Mouse (Mus musculus) limb, embryonic 15.5 days (tissue): Measurements from ENCODE around the gene Dntt. TPM values are rescaled to one million over a fixed set of nuclear protein-coding genes. Genes with fewer than 3 reads are reported as not detected.
A peak's percentile ranks its signal among the peaks of the same experiment; 100 is the strongest.

ENCODE experiments used
- ATAC-seq: fragments of 200-750 bp; cut with Nextera tagmentation; 2 replicates; pipeline ENCODE4 v1.8.0; 2017; ENCODE audit warnings: low read depth, moderate TSS enrichment; ENCODE audit not compliant: insufficient number of reproducible peaks, low FRiP score, low TSS enrichment
- H3K27ac ChIP-seq: fragments of 300-500 bp; sonication (generic); 2 replicates; pipeline ENCODE4 v1.5.1; 2015; ENCODE audit warnings: moderate library complexity, mild to moderate bottlenecking, inconsistent platforms
- H3K27me3 ChIP-seq: fragments of 300-500 bp; sonication (generic); 2 replicates; pipeline ENCODE4 v1.6.1; 2015; ENCODE audit warnings: inconsistent platforms
- H3K36me3 ChIP-seq: fragments of 300-500 bp; sonication (generic); 2 replicates; pipeline ENCODE4 v1.6.1; 2015; ENCODE audit warnings: inconsistent platforms
- H3K4me1 ChIP-seq: fragments of 300-500 bp; sonication (generic); 2 replicates; pipeline ENCODE4 v1.6.1; 2015; ENCODE audit warnings: inconsistent platforms
- H3K4me2 ChIP-seq: fragments of 300-500 bp; sonication (generic); 2 replicates; pipeline ENCODE4 v1.6.1; 2015; ENCODE audit warnings: mild to moderate bottlenecking, inconsistent platforms
- H3K4me3 ChIP-seq: fragments of 300-500 bp; sonication (generic); 2 replicates; pipeline ENCODE4 v1.5.1; 2015; ENCODE audit warnings: mild to moderate bottlenecking, inconsistent platforms
- H3K9ac ChIP-seq: fragments of 300-500 bp; sonication (generic); 2 replicates; pipeline ENCODE4 v1.6.1; 2015; ENCODE audit warnings: inconsistent platforms
- H3K9me3 ChIP-seq: fragments of 300-500 bp; sonication (generic); 2 replicates; pipeline ENCODE4 v1.6.1; 2016; ENCODE audit warnings: inconsistent platforms
- WGBS: fragments of 180-500 bp; shearing (Covaris S2); methylation state at CpG from one replicate; pipeline ENCODE4 v1.1.7; 2015; 5-methylcytosine and 5-hydroxymethylcytosine counted together
- polyA plus RNA-seq: library from polyadenylated mRNA; unstranded; fragments of >200 nt; fragmentation: Nextera tagmentation; extraction: Ambion mirVana; gene quantifications from 2 replicates; pipeline ENCODE4 v1.2.1, GENCODE M21; 2015

Dntt gene
- 0.09 TPM in 1 of 2 replicates, not detected in the other for polyA plus RNA-seq

DNA sequence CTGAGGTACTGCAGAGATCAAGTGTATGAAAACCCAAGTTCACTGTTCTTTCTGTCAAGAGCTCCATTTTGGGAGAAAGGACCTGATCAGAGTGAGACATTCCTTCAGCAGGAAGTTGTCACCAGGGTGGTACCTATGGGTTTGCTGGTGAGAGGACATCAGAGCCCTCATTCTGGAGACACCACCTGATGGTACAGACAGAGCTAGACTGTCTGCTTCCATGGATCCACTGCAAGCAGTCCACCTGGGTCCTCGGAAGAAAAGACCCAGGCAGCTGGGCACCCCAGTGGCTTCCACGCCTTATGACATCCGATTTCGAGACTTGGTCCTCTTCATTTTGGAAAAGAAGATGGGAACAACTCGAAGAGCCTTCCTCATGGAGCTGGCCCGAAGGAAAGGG, at the start of gene Dntt:
TSS of gene Dntt (plus strand) at position 57 of the 400 bp plus-strand sequence.
- Histone ChIP-seq H3K9ac (no peak within 1 kb of the TSS), H3K4me2 (no peak within 1 kb of the TSS), H3K27ac (no peak within 1 kb of the TSS), H3K4me1 (no peaks in the 10 kb centered on the region), H3K36me3 (no peaks in the 10 kb centered on the region), H3K27me3 (no peaks in the 10 kb centered on the region), H3K4me3 (no peak within 1 kb of the TSS), H3K9me3 (no peaks in the 10 kb centered on the region)
- ATAC-seq: no peak
- WGBS: 84% methylated on average over 6 of the region's 6 CpGs

DNA sequence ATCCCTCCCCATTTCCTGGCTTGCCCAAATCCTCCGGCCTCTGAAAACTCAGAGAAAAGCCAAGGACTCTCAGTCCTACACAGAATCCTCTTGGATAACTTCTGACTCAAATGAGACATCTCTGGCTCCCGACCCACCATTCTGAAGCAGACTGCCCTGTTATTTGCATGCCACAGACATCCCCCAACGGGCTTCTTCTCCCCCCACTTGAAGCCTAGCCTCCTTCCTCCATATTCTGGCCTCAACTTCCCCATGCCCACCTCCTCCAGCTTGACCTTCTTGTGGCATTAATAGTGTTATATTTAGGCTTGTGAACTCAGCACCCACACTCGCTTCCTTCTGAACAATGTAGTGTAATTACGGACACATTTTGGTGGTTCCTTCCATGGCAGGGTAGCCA, 48.4 kb upstream of the Dntt start:
- H3K27me3 ChIP-seq: no peaks in the 10 kb centered on the region
- no peaks in the 10 kb centered on the region for H3K36me3 ChIP-seq
- no peak for ATAC-seq
- no peak overlapping the region for H3K9ac ChIP-seq
- WGBS: 74% methylated on average over 5 of the region's 5 CpGs
- H3K4me2 ChIP-seq: no peak overlapping the region
- no peaks in the 10 kb centered on the region for H3K9me3 ChIP-seq
- H3K27ac ChIP-seq: no peak overlapping the region
- H3K4me1 ChIP-seq: no peaks in the 10 kb centered on the region
- no peak overlapping the region for H3K4me3 ChIP-seq

DNA sequence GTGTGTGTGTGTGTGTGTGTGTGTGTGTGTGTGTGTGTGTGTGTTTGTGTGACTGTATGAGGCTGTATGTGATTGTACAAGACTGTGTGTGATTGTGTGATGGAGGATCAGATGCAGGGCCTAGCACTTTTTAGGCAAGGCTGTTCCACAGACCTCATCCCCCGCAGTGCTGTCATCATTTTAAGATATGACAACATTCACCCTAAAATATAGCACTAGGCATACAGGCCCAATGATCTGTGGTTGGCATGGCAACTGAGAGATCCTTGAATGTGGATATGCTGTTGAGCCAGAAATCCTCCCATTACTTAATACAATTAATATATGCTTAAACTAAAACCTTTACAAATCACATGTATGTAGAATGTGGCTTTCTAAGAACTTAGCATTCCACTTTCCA, 44.5 kb upstream of the Dntt start:
- H3K4me2 ChIP-seq: no peak overlapping the region
- H3K27me3 ChIP-seq: no peaks in the 10 kb centered on the region
- 94% methylated on average over 1 of the region's 1 CpGs for WGBS
- no peak for ATAC-seq
- no peak overlapping the region for H3K27ac ChIP-seq
- H3K4me1 ChIP-seq: no peaks in the 10 kb centered on the region
- no peaks in the 10 kb centered on the region for H3K36me3 ChIP-seq
- no peak overlapping the region for H3K4me3 ChIP-seq
- no peak overlapping the region for H3K9ac ChIP-seq
- H3K9me3 ChIP-seq: no peaks in the 10 kb centered on the region

DNA sequence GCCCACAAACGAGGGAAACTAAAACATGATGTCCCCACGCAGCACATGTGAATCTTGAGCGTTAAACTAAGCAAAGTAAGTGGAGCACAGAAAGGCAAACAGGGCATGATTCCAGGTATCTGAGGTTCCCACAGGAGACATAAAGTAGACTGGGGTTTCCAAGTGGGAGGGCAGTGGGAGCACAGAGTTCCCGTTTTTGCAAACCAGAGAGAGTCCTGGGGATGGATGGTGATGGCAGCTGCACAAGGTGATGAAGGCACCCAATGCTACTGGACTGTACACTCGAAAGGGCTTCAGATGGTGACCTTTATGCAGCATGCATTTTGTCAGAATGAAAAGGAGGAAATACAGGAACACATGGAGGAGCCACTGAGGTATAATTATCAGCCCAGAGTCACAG, 40.2 kb upstream of the Dntt start:
- H3K4me1 ChIP-seq: peaks cover 7% of the 10 kb centered on the region
- no peaks in the 10 kb centered on the region for H3K27me3 ChIP-seq
- no peaks in the 10 kb centered on the region for H3K36me3 ChIP-seq
- H3K27ac ChIP-seq: no peak overlapping the region
- no peak for ATAC-seq
- H3K4me2 ChIP-seq: no peak overlapping the region
- no peak overlapping the region for H3K4me3 ChIP-seq
- H3K9me3 ChIP-seq: no peaks in the 10 kb centered on the region
- WGBS: 72% methylated on average over 5 of the region's 5 CpGs
- H3K9ac ChIP-seq: no peak overlapping the region

DNA sequence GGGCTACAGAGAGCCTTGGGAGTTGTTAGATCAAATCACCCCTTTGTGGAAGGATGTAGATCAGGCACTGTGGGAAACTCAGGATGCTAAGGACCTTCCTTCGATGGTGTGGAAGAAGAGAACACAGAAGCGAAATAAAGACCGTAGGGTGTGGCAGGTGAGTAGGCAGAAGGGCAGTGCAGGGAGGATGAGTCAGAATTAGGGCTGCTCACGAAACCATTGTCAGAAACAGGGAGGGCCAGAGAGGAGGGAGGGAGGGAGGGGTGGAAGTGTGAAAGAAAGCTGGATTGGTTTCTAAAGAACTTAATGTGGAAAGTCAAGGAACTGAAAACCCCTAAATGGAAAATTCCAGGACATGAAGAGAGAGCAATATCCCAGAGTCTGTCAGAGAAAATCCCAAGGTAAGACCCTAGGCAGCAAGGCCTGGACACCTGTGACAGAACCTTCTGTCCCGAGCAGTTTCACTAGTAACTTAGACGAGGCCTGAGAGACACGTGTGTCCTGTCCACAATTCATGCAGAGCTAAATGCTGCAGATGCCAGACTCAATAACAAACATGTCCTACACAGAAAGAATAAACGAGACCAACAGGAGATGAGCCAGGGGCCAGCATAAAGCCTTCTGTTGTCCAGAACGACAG, 39.0 kb upstream of the Dntt start:
- H3K36me3 ChIP-seq: no peaks in the 10 kb centered on the region
- WGBS: 71% methylated on average over 9 of the region's 9 CpGs
- no peaks in the 10 kb centered on the region for H3K9me3 ChIP-seq
- no peak overlapping the region for H3K4me2 ChIP-seq
- no peak overlapping the region for H3K27ac ChIP-seq
- no peaks in the 10 kb centered on the region for H3K27me3 ChIP-seq
- ATAC-seq: no peak
- H3K9ac ChIP-seq: no peak overlapping the region
- H3K4me3 ChIP-seq: no peak overlapping the region
- peaks cover 14% of the 10 kb centered on the region for H3K4me1 ChIP-seq

DNA sequence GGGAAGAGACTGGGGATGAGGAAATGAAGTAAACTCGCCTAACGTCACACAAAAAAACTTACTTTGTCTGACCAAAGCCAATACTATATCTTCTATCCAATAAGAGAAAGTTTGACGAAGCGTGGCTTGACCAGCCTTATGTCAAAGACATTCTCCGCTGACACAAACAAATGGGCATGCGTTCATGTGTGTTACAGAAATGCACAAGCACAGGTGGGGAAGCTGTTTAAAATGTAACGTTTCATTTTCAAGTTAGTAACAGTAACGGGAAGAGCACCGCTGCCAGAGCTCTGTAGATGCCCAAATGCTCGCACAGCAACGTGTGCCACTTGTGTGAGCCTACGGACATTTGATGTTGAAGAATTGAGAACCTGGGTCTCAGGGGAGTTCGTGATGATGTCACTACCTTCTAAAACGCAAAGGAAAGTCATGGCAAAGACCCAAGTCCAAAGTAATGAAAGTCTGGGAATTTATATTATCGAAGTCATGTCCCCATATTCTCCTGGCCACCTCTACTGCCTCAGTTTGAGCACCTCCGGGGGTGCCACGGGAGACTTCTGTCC, 38.2 kb upstream of the Dntt start:
- no peak overlapping the region for H3K4me2 ChIP-seq
- no peak overlapping the region for H3K4me3 ChIP-seq
- no peak overlapping the region for H3K9ac ChIP-seq
- no peak overlapping the region for H3K27ac ChIP-seq
- ATAC-seq: no peak
- no peaks in the 10 kb centered on the region for H3K36me3 ChIP-seq
- peaks cover 21% of the 10 kb centered on the region for H3K4me1 ChIP-seq
- H3K9me3 ChIP-seq: no peaks in the 10 kb centered on the region
- 87% methylated on average over 17 of the region's 17 CpGs for WGBS
- H3K27me3 ChIP-seq: no peaks in the 10 kb centered on the region

DNA sequence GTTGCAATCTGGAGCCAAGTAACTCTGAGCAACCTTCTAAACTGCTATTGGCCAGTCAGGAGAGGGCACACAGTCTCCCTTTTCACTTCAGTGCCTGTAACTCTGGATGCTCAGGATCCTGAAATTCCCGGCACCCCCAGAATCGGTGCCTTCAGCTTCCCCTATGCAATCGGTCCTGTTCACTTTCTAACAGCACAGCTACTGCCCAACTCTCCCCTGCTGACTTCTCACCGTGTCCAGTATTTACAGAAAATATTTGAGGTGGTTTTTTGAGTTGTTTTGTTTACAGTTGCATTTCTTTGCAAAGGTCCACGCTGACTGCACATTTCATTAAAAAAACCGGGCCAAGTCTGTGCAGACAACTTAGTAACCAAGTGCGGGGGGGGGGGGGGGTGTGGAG, 37.4 kb upstream of the Dntt start:
- Histone ChIP-seq H3K36me3 (no peaks in the 10 kb centered on the region), H3K27me3 (no peaks in the 10 kb centered on the region), H3K9me3 (no peaks in the 10 kb centered on the region), H3K9ac (no peak overlapping the region), H3K27ac (no peak overlapping the region), H3K4me1 (peaks cover 24% of the 10 kb centered on the region), H3K4me2 (no peak overlapping the region), H3K4me3 (no peak overlapping the region)
- ATAC-seq: no peak
- WGBS: 58% methylated on average over 7 of the region's 7 CpGs

DNA sequence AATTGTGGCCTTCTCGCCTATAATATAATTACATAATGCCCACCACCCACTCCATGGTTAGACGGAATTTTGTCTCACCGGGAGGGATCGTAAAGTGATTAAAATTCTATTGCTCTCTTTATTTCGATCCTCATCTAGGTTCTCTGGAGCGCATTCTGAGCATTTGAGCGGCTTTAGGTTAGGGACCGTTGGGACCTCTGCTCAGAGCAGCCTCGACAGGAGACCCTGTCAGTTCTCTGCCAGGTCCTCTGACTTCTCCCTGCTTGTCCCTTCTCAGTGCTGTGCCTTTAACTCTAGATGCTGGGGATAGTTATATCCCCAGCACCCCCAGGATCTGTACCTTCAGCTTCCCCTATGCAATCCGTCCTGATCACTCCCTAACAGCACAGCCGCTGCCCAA, 37.0 kb upstream of the Dntt start:
- Histone ChIP-seq H3K9ac (no peak overlapping the region), H3K4me1 (peaks cover 24% of the 10 kb centered on the region), H3K4me2 (no peak overlapping the region), H3K27ac (no peak overlapping the region), H3K27me3 (no peaks in the 10 kb centered on the region), H3K4me3 (no peak overlapping the region), H3K36me3 (no peaks in the 10 kb centered on the region), H3K9me3 (no peaks in the 10 kb centered on the region)
- ATAC-seq: no peak
- 45% methylated on average over 11 of the region's 11 CpGs for WGBS

DNA sequence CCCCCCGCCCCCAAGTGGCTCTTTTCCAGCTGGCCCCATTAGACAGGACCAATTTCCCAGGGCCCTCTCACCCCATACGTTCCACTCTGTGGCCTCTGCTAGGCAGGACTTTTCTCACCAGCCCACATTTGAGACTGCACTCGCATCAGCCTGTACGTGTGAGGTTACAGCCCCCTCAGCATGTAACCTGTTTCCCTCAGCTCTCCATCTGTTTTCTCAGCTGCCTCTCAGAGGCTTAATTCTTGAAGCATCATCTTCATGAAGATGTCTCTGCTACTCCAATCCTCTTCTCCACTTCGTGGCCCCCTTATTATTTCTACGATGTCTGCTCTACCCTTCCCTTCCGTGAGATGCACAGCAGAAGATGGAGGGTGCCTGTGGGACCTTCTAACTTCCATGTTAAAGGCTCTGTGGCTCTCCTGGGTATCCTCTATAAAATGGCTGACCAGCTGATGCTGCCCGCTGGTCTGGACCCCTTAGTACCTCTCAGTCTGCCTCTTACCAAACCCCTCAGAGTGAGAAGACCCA, 36.5 kb upstream of the Dntt start:
- ATAC-seq: no peak
- H3K9me3 ChIP-seq: no peaks in the 10 kb centered on the region
- H3K27me3 ChIP-seq: no peaks in the 10 kb centered on the region
- 64% methylated on average over 7 of the region's 8 CpGs for WGBS
- no peaks in the 10 kb centered on the region for H3K36me3 ChIP-seq
- peaks cover 24% of the 10 kb centered on the region for H3K4me1 ChIP-seq
- no peak overlapping the region for H3K4me2 ChIP-seq
- H3K27ac ChIP-seq: no peak overlapping the region
- no peak overlapping the region for H3K4me3 ChIP-seq
- no peak overlapping the region for H3K9ac ChIP-seq

DNA sequence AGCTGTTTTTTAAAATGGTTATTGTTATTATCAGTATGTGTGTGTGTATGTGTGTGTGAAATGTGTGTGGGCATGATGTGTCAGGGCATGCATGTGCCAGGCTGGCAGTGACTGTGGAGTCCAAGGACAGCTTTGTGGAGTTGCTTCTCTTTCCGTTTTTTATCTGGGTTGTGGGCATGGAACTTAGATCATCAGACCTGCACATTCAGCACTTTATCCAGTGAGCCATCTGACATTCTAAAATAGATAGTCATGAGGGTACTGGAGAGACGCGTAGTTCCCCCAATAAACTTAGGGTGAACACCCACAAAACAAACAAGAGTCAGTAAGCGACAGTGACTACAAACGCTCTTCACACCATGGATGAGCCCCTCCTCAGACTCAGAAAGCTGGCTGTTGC, 35.7 kb upstream of the Dntt start:
- H3K4me3 ChIP-seq: no peak overlapping the region

DNA sequence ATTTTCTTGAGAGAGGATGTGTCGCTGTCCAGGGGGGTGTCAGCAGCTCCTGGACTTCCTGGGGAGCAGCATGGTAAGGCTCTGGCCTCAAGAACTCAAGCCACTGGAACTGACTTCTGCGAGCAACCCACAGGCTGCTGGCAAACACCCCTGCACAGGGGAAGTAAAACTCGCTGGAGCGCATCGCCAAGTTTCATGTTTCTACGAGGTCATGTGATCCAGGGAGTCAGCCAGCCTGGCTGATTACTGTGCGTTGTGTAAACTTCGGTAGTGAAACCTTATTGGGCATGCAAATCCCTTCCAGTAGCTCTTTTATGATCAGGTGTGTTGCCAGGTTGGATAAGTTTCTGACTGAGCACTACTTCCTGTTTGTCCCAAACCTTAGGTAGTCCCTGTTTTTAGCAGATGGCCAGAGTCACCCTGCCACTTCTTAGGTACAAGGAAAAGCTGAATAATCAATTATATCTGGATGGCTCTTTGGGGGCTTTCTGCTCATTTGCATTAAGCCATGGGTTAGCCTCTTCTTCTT, 35.0 kb upstream of the Dntt start, which contains the start of gene Blnk:
TSS of gene Blnk (minus strand) at position 479 of the 529 bp plus-strand sequence.
- 16% methylated on average over 8 of the region's 8 CpGs for WGBS
- H3K4me2 ChIP-seq: 0 out of 2 replicates have a peak within 1 kb of the TSS, but pooled peaks have one; percentile 2

More for the DNA sequence above, 35.7 kb upstream of the Dntt start:
- Histone ChIP-seq H3K36me3 (no peaks in the 10 kb centered on the region), H3K9ac (no peak overlapping the region), H3K4me1 (peaks cover 25% of the 10 kb centered on the region), H3K27me3 (no peaks in the 10 kb centered on the region), H3K9me3 (no peaks in the 10 kb centered on the region), H3K27ac (no peak overlapping the region), H3K4me2 (no peak overlapping the region)
- no peak for ATAC-seq
- 86% methylated on average over 5 of the region's 5 CpGs for WGBS

DNA sequence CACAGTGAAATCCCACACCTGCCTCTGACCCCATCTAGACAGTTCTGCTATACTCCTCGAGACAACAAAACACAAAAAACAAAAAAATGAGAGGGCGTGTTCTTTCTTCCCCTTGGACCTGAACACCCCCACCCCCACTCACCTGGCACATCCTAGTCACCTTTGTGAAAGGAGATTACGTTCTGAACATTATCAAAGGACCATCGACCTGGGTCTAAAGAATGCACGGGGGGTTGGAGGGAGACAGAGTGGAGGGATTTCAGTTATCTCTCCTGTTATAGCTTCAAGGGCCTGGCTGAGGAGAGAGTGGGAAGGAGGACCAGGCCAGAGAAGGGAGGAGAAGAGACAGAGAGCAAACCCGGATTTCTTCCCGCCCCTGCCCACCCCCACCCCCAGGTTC, 34.2 kb upstream of the Dntt start:
- ATAC-seq: no peak
- no peaks in the 10 kb centered on the region for H3K9me3 ChIP-seq
- no peak overlapping the region for H3K27ac ChIP-seq
- no peak overlapping the region for H3K4me3 ChIP-seq
- peaks cover 30% of the 10 kb centered on the region for H3K4me1 ChIP-seq
- H3K4me2 ChIP-seq: no peak overlapping the region
- H3K36me3 ChIP-seq: no peaks in the 10 kb centered on the region
- H3K9ac ChIP-seq: no peak overlapping the region
- H3K27me3 ChIP-seq: no peaks in the 10 kb centered on the region
- 64% methylated on average over 7 of the region's 7 CpGs for WGBS

More for the DNA sequence above, 35.0 kb upstream of the Dntt start, which contains the start of gene Blnk:
- H3K9me3 ChIP-seq: no peaks in the 10 kb centered on the region
- H3K27ac ChIP-seq: no peak within 1 kb of the TSS
- no peak within 1 kb of the TSS for H3K4me3 ChIP-seq
- H3K36me3 ChIP-seq: no peaks in the 10 kb centered on the region
- H3K9ac ChIP-seq: no peak within 1 kb of the TSS
- H3K4me1 ChIP-seq: peaks cover 30% of the 10 kb centered on the region
- H3K27me3 ChIP-seq: no peaks in the 10 kb centered on the region
- 0 out of 2 replicates have a peak, but pooled peaks have one; percentile 36 for ATAC-seq
